Comparison of ENCODE assay signal across 8 mouse cellular contexts in the genomic region with DNA sequence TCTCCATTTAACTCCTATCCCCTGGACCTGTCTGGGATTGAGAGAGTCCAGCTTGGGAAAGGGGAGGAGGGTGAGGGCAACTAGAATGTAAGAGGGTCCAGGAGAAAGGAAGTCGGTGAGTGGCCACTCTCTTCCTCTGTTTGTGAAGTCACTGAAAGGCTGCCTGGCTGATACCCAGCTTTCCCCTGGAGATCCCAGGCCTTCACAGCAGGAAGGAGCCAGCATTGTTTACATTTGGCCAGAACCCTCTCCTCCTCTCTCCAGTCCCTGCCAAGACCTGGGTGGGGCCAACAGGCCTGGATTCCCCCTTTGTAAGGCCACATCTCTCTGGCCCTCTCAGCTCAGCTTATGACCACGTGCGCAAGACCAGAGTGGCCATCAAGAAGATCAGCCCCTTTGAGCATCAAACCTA. TPM values are rescaled to one million over a fixed set of nuclear protein-coding genes. Genes with fewer than 3 reads are reported as not detected.
DNase-seq lines count a peak whose midpoint lies in the region; ATAC-seq and TF ChIP-seq lines count a peak whose summit lies in the region.

No protein-coding gene starts in this region.

- no peaks in the 10 kb centered on the region for H3K27me3 ChIP-seq in heart, embryonic 10.5 days (ENCODE audit: insufficient read depth, poor library complexity, severe bottlenecking)
- no peaks in the 10 kb centered on the region for H3K27me3 ChIP-seq in stomach, postnatal 0 days (ENCODE audit: control insufficient read depth, insufficient read depth, low read length)

- no peak for TF ChIP-seq CTCF in stomach, postnatal 0 days (IDR thresholded peaks at IDR 0.05; ENCODE audit: low read depth)

- DNase-seq in urinary bladder, postnatal 14 days (ENCODE audit: low spot score) = peak; percentile 79
- DNase-seq in urinary bladder, postnatal 10 days (ENCODE audit: low spot score) = no peak
- peak; percentile 57 for DNase-seq in embryo, embryonic 9.5 days (ENCODE audit: extremely low spot score)
- no peak for DNase-seq in heart, embryonic 10.5 days (ENCODE audit: low spot score)
- DNase-seq in kidney, adult 9 months = peak; percentile 73
- DNase-seq in lung, postnatal 14 days = peak; percentile 90
- DNase-seq in stomach, postnatal 0 days (ENCODE audit: low spot score) = peak; percentile 83
- DNase-seq in thymus, adult 18-20 months = no peak

- ATAC-seq in stomach, postnatal 0 days (ENCODE audit: low FRiP score, low TSS enrichment) = peak; percentile 77

- WGBS in heart, embryonic 10.5 days = 25% methylated on average over 3 of the region's 3 CpGs
- WGBS in stomach, postnatal 0 days = 4% methylated on average over 3 of the region's 3 CpGs

- H3K4me3 ChIP-seq in heart, embryonic 10.5 days = peak overlapping the region; percentile 94
- peak overlapping the region; percentile 82 for H3K4me3 ChIP-seq in stomach, postnatal 0 days (ENCODE audit: low read depth, low read length)

- peaks cover 30% of the 10 kb centered on the region for H3K36me3 ChIP-seq in heart, embryonic 10.5 days
- peaks cover 14% of the 10 kb centered on the region for H3K36me3 ChIP-seq in stomach, postnatal 0 days (ENCODE audit: control insufficient read depth, insufficient read depth, low read length)

- peak overlapping the region; percentile 97 for H3K27ac ChIP-seq in heart, embryonic 10.5 days
- H3K27ac ChIP-seq in stomach, postnatal 0 days (replicated peaks) = peak overlapping the region; percentile 97

- H3K4me2 ChIP-seq in stomach, postnatal 0 days (replicated peaks; ENCODE audit: low read depth) = peak overlapping the region; percentile 73

- peak overlapping the region; percentile 88 for H3K9ac ChIP-seq in stomach, postnatal 0 days (ENCODE audit: low read length)

- peaks cover 62% of the 10 kb centered on the region for H3K4me1 ChIP-seq in heart, embryonic 10.5 days
- H3K4me1 ChIP-seq in stomach, postnatal 0 days (replicated peaks; ENCODE audit: control insufficient read depth, insufficient read depth) = peaks cover 10% of the 10 kb centered on the region

- no peaks in the 10 kb centered on the region for H3K9me3 ChIP-seq in heart, embryonic 10.5 days
- H3K9me3 ChIP-seq in stomach, postnatal 0 days (ENCODE audit: control insufficient read depth, low read length) = no peaks in the 10 kb centered on the region

- TF ChIP-seq EP300 in stomach, postnatal 0 days (optimal IDR thresholded peaks at IDR 0.05) = no peak

RNA-seq across cellular contexts. Expression of a gene that starts 1.0 kb away (rescaled TPM):
- polyA plus RNA-seq in heart, embryonic 10.5 days (2016; fragmentation: Nextera tagmentation; extraction: Ambion mirVana) = 59.6 and 69.8 TPM in 2 replicates
- 114 and 116 TPM in 2 replicates for polyA plus RNA-seq in stomach, postnatal 0 days (2015; fragmentation: Nextera tagmentation; extraction: Ambion mirVana)

RNA-seq across cellular contexts. Expression of a gene that starts 5.7 kb away (rescaled TPM):
- 1.3 and 1.5 TPM in 2 replicates for polyA plus RNA-seq in heart, embryonic 10.5 days (2016; fragmentation: Nextera tagmentation; extraction: Ambion mirVana)
- polyA plus RNA-seq in stomach, postnatal 0 days (2015; fragmentation: Nextera tagmentation; extraction: Ambion mirVana) = 51.3 and 53.1 TPM in 2 replicates

RNA-seq across cellular contexts. Expression of a gene that starts 16.4 kb away (rescaled TPM):
- polyA plus RNA-seq in heart, embryonic 10.5 days (2016; fragmentation: Nextera tagmentation; extraction: Ambion mirVana) = 43.4 and 66.0 TPM in 2 replicates
- 86.0 and 102 TPM in 2 replicates for polyA plus RNA-seq in stomach, postnatal 0 days (2015; fragmentation: Nextera tagmentation; extraction: Ambion mirVana)

RNA-seq across cellular contexts. Expression of a gene that starts 20.9 kb away (rescaled TPM):
- polyA plus RNA-seq in heart, embryonic 10.5 days (2016; fragmentation: Nextera tagmentation; extraction: Ambion mirVana) = 0.23 and 0.53 TPM in 2 replicates
- 0.08 and 0.18 TPM in 2 replicates for polyA plus RNA-seq in stomach, postnatal 0 days (2015; fragmentation: Nextera tagmentation; extraction: Ambion mirVana)

RNA-seq across cellular contexts. Expression of a gene that starts 31.9 kb away (rescaled TPM):
- polyA plus RNA-seq in heart, embryonic 10.5 days (2016; fragmentation: Nextera tagmentation; extraction: Ambion mirVana) = 233 and 325 TPM in 2 replicates
- 118 and 122 TPM in 2 replicates for polyA plus RNA-seq in stomach, postnatal 0 days (2015; fragmentation: Nextera tagmentation; extraction: Ambion mirVana)

Comparison
In these comparisons a context has a peak if more than half of its experiments do, and no peak if none do; other contexts are left out.
1. DNase-seq: peak in urinary bladder, postnatal 14 days (single experiment), embryo, embryonic 9.5 days (single experiment), kidney, adult 9 months (single experiment), lung, postnatal 14 days (single experiment) and stomach, postnatal 0 days (single experiment); none in urinary bladder, postnatal 10 days (single experiment), heart, embryonic 10.5 days (single experiment) and thymus, adult 18-20 months (0 of 2).
2. RNA of a gene that starts 5.7 kb away (polyA plus RNA-seq): 51.3 to 53.1 TPM in stomach, postnatal 0 days; 1.3 to 1.5 TPM in heart, embryonic 10.5 days; every median in the first group is over 10 times any median in the second.